22 mouse cellular contexts compared by ENCODE assay signal in genomic region chr3:109125531-109125930, GRCm38 (mm10). TPM values are rescaled to one million over a fixed set of nuclear protein-coding genes. Genes with fewer than 3 reads are reported as not detected.
DNase-seq lines count a peak whose midpoint lies in the region; ATAC-seq and TF ChIP-seq lines count a peak whose summit lies in the region.
"Had no signal": no experiment of that assay in that cellular context is flagged by ENCODE, and none has a peak within 500 bp of the region (broad histone marks: within the 10 kb centered on the region; RNA-seq: fewer than 3 reads in every experiment).

No protein-coding gene starts in this region.

- H3K27ac ChIP-seq in hindbrain, postnatal 0 days: no peak overlapping the region
- H3K27ac ChIP-seq in hindbrain, embryonic 11.5 days (ENCODE audit: low read depth, low read length): no peak overlapping the region
- H3K27ac ChIP-seq: hindbrain, embryonic 10.5 days; intestine, embryonic 15.5 days; limb, embryonic 15.5 days; neural tube, embryonic 13.5 days had no signal

- no peak for ATAC-seq in hindbrain, postnatal 0 days
- no peak for ATAC-seq in hindbrain, embryonic 11.5 days (ENCODE audit: low FRiP score)
- ATAC-seq in megakaryocyte, adult 5-6 weeks (ENCODE audit: poor library complexity, severe bottlenecking): no peak
- ATAC-seq in megakaryocyte progenitor cell, adult 5-6 weeks (replicated peaks; ENCODE audit: poor library complexity): 0 out of 2 replicates have a peak, but pooled peaks have one; percentile 16
- ATAC-seq: intestine, embryonic 15.5 days; Patski had no signal

- no peak for TF ChIP-seq POLR2A in brain, embryonic 14.5 days (IDR thresholded peaks at IDR 0.05; ENCODE audit: borderline replicate concordance, extremely low read depth, insufficient read depth, insufficient read length, poor library complexity, severe bottlenecking)

- no peak overlapping the region for H3K9ac ChIP-seq in hindbrain, postnatal 0 days (replicated peaks; ENCODE audit: low read length)
- no peak overlapping the region for H3K9ac ChIP-seq in hindbrain, embryonic 11.5 days (ENCODE audit: low read depth, low read length)
- H3K9ac ChIP-seq: intestine, embryonic 15.5 days; limb, embryonic 15.5 days; neural tube, embryonic 13.5 days had no signal

- TF ChIP-seq CTCF in hindbrain, postnatal 0 days (IDR thresholded peaks at IDR 0.05; ENCODE audit: low read depth): no peak
- no peak for TF ChIP-seq CTCF in brain, embryonic 14.5 days (IDR thresholded peaks at IDR 0.05; ENCODE audit: borderline replicate concordance, extremely low read depth, insufficient read depth, insufficient read length)

- H3K4me2 ChIP-seq in hindbrain, postnatal 0 days (ENCODE audit: low read depth, low read length): no peak overlapping the region
- H3K4me2 ChIP-seq in hindbrain, embryonic 11.5 days (replicated peaks; ENCODE audit: low read depth, low read length): no peak overlapping the region
- H3K4me2 ChIP-seq: intestine, embryonic 15.5 days; limb, embryonic 15.5 days; neural tube, embryonic 13.5 days had no signal

- H3K9me3 ChIP-seq in hindbrain, postnatal 0 days (ENCODE audit: low read length): no peaks in the 10 kb centered on the region
- no peaks in the 10 kb centered on the region for H3K9me3 ChIP-seq in hindbrain, embryonic 11.5 days (ENCODE audit: control insufficient read depth, low read length)
- peaks cover 8% of the 10 kb centered on the region for H3K9me3 ChIP-seq in megakaryocyte, embryonic 14.5 days
- H3K9me3 ChIP-seq: hindbrain, embryonic 10.5 days; intestine, embryonic 15.5 days; limb, embryonic 15.5 days; neural tube, embryonic 13.5 days had no signal

- peak; percentile 7 for DNase-seq in hindbrain, postnatal 0 days (ENCODE audit: low spot score)
- DNase-seq in hindbrain, embryonic 11.5 days (ENCODE audit: low spot score): no peak
- peak; percentile 17 for DNase-seq in brain, embryonic 14.5 days (ENCODE audit: low read depth)
- DNase-seq in kidney, adult 9 months: no peak
- no peak for DNase-seq in right cerebral cortex, postnatal 36 days (ENCODE audit: low spot score in 2 of 2)
- DNase-seq: cerebellum, postnatal 14 days; gastrocnemius, postnatal 14 days; kidney, postnatal 10 days; thymus, postnatal 36 days had no signal

- no peak overlapping the region for H3K4me3 ChIP-seq in hindbrain, postnatal 0 days (ENCODE audit: low read length)
- H3K4me3 ChIP-seq in hindbrain, embryonic 11.5 days (ENCODE audit: low read depth, low read length): no peak overlapping the region
- H3K4me3 ChIP-seq in megakaryocyte, embryonic 14.5 days (replicated peaks): peak overlapping the region; percentile 79
- H3K4me3 ChIP-seq: hindbrain, embryonic 10.5 days; intestine, embryonic 15.5 days; limb, embryonic 15.5 days; neural tube, embryonic 13.5 days had no signal

- H3K4me1 ChIP-seq in hindbrain, postnatal 0 days (ENCODE audit: insufficient read depth, low read length): no peaks in the 10 kb centered on the region
- H3K4me1 ChIP-seq in hindbrain, embryonic 11.5 days (replicated peaks; ENCODE audit: control insufficient read depth, insufficient read depth, low read length): no peaks in the 10 kb centered on the region
- peaks cover 49% of the 10 kb centered on the region for H3K4me1 ChIP-seq in megakaryocyte, embryonic 14.5 days

- 73% methylated on average over 6 of the region's 6 CpGs for WGBS in hindbrain, postnatal 0 days
- 93% methylated on average over 6 of the region's 6 CpGs for WGBS in hindbrain, embryonic 11.5 days

- no peaks in the 10 kb centered on the region for H3K27me3 ChIP-seq in hindbrain, postnatal 0 days (ENCODE audit: insufficient read depth, low read length)
- H3K27me3 ChIP-seq in hindbrain, embryonic 11.5 days (ENCODE audit: control insufficient read depth, insufficient read depth, low read length): no peaks in the 10 kb centered on the region
- H3K27me3 ChIP-seq in megakaryocyte, embryonic 14.5 days (replicated peaks): no peaks in the 10 kb centered on the region
- H3K27me3 ChIP-seq: intestine, embryonic 15.5 days; limb, embryonic 15.5 days; neural tube, embryonic 13.5 days; Patski had no signal

- H3K36me3 ChIP-seq in hindbrain, postnatal 0 days (ENCODE audit: insufficient read depth, low read length): no peaks in the 10 kb centered on the region
- H3K36me3 ChIP-seq in hindbrain, embryonic 11.5 days (ENCODE audit: control insufficient read depth, insufficient read depth, low read length): no peaks in the 10 kb centered on the region
- H3K36me3 ChIP-seq in megakaryocyte, embryonic 14.5 days (replicated peaks; ENCODE audit: low read length): peaks cover 46% of the 10 kb centered on the region
- H3K36me3 ChIP-seq: intestine, embryonic 15.5 days; neural tube, embryonic 13.5 days had no signal

RNA-seq across cellular contexts. Expression of gene Slc25a24, which starts 2.6 kb away (rescaled TPM):
- 3.0 TPM in 2 replicates for total RNA-seq in hindbrain, postnatal 0 days (2014; rRNA removed)
- polyA plus RNA-seq in hindbrain, postnatal 0 days (2015; fragmentation: Nextera tagmentation; extraction: Ambion mirVana): 3.1 and 3.4 TPM in 2 replicates
- polyA plus RNA-seq in hindbrain, embryonic 11.5 days (2014; fragmentation: Nextera tagmentation; extraction: Ambion mirVana): 33.3 and 34.6 TPM in 2 replicates
- 6.3 and 10.0 TPM in 2 replicates for polyA plus RNA-seq in megakaryocyte, embryonic 14.5 days (2012; ENCODE audit: insufficient read depth, low replicate concordance)
- 79.2 and 86.8 TPM in 2 replicates for total RNA-seq in megakaryocyte, adult 5-6 weeks (2015)
- 87.0 and 90.7 TPM in 2 replicates for total RNA-seq in megakaryocyte, adult 5-6 weeks (2017)
- polyA plus RNA-seq in brain, embryonic 14.5 days (2012; rRNA removed): 6.0 and 6.9 TPM in 2 replicates
- total RNA-seq in megakaryocyte progenitor cell, adult 5-6 weeks (2015): 16.1 and 19.0 TPM in 2 replicates
- total RNA-seq in megakaryocyte progenitor cell, adult 5-6 weeks (2017): 15.5 and 17.2 TPM in 2 replicates

RNA-seq across cellular contexts. Expression of gene Slc25a54, which starts 45.3 kb away (rescaled TPM):
- not detected in 2 replicates for total RNA-seq in hindbrain, postnatal 0 days (2014; rRNA removed)
- not detected in 2 replicates for polyA plus RNA-seq in hindbrain, postnatal 0 days (2015; fragmentation: Nextera tagmentation; extraction: Ambion mirVana)
- polyA plus RNA-seq in hindbrain, embryonic 11.5 days (2014; fragmentation: Nextera tagmentation; extraction: Ambion mirVana): not detected in 2 replicates
- not detected in 2 replicates for polyA plus RNA-seq in megakaryocyte, embryonic 14.5 days (2012; ENCODE audit: insufficient read depth, low replicate concordance)
- total RNA-seq in megakaryocyte, adult 5-6 weeks (2015): not detected in 2 replicates
- not detected in 2 replicates for total RNA-seq in megakaryocyte, adult 5-6 weeks (2017)
- not detected in 2 replicates for polyA plus RNA-seq in brain, embryonic 14.5 days (2012; rRNA removed)
- total RNA-seq in megakaryocyte progenitor cell, adult 5-6 weeks (2015): not detected in 2 replicates
- not detected in 2 replicates for total RNA-seq in megakaryocyte progenitor cell, adult 5-6 weeks (2017)
- total RNA-seq: adrenal gland, postnatal 4 days; gastrocnemius, postnatal 14 days; layer of hippocampus, adult 8-10 months; monocyte, adult 5-6 weeks had no signal
- polyA plus RNA-seq: hindbrain, embryonic 10.5 days; intestine, embryonic 15.5 days; limb, embryonic 15.5 days; neural tube, embryonic 13.5 days; Patski; spleen, adult 2 months; stomach, embryonic 16.5 days had no signal

Comparison
In these comparisons a context has a peak if more than half of its experiments do, and no peak if none do; other contexts are left out.
1. DNase-seq: peak in hindbrain, postnatal 0 days (single experiment) and brain, embryonic 14.5 days (single experiment); none in hindbrain, embryonic 11.5 days (single experiment), kidney, adult 9 months (single experiment) and right cerebral cortex, postnatal 36 days (0 of 2).